Mouse (Mus musculus): ENCODE results near the gene Lasp1. TPM values are rescaled to one million over a fixed set of nuclear protein-coding genes. Genes with fewer than 3 reads are reported as not detected.

Lasp1 gene
- total and polyA plus RNA-seq, 3 experiments, result 28.2 to 31.6 (median 31.1) TPM

DNA sequence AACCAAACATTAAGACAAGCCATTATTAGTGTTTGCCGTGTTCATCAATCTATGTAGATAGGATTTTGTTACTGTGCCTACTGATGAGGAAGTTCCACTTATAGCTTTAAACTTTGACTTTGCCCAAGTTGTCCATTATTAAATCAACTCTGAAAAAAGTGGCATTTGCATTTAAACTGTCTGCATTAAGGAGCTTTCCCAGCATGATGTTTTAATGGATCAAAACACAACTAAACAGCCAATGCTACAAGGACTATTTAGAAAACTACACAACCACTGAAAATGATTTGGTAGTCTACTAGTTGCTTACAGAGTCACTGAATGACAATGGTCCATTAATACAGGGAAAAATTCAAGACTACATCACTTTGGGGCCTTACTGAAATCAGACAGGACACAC is 19.9 kb upstream of the Lasp1 start:
- WGBS, result 81% methylated on average over 1 of the region's 1 CpGs
- Histone ChIP-seq H3K27me3 (ENCODE audit: control insufficient read depth, insufficient read depth, low read length) (no peaks in the 10 kb centered on the region), H3K4me3 (no peak overlapping the region), H3K79me2 (replicated peaks; ENCODE audit: control insufficient read depth, insufficient read depth, low read length) (0 out of 2 replicates have a peak, but pooled peaks cover 2% of the 10 kb centered on the region), H3K36me3 (ENCODE audit: control insufficient read depth, insufficient read depth, low read length) (peaks cover 27% of the 10 kb centered on the region), H3K4me1 (ENCODE audit: control insufficient read depth, insufficient read depth, low read length) (peaks cover 9% of the 10 kb centered on the region), H3K27ac (no peak overlapping the region), H3K9ac (ENCODE audit: low read depth, low read length) (no peak overlapping the region)
- TF ChIP-seq EP300 (IDR thresholded peaks at IDR 0.05; ENCODE audit: insufficient read depth, low read depth, low read length) (no peak), CTCF (IDR thresholded peaks at IDR 0.05) (no peak), POLR2A (IDR thresholded peaks at IDR 0.05; ENCODE audit: insufficient read depth, low read depth, low read length) (no peak)
- intact Hi-C loops (cut with DNase I), result no loop called here
- DNase-seq, result no peak

DNA sequence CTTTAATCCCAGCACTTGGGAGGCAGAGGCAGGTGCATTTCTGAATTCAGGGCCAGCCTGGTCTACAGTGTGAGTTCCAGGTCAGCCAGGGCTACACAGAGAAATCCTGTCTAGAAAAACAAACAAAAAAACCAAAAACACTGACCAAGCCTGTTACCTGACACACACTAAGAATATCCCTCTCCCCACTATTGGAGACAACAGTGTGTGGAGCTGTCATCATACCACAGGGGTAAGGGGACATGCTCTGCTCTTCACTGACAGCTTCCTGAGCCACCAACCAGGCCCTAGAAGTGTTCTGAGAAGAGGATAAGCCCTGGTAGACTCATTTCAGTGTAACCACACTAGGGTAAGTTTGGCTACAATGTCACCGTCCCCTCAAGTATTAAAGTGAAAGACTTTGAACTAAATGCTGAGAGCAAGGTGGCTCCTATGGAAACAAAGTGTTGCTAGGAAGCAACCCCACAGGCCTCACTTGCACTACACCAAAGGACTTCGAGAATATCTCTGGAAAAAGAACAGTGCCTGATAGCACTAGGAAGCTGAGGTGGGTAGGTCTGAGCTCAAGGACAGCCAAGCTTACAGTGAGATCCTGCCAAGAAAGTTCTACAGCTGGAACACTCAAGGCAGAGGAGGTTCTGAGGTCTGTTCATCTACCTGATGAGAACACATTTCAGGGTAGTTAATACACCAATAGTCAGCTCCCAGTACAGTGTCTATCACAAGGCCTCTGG is 18.7 kb upstream of the Lasp1 start:
- no peak for DNase-seq
- Histone ChIP-seq H3K36me3 (ENCODE audit: control insufficient read depth, insufficient read depth, low read length) (peaks cover 27% of the 10 kb centered on the region), H3K9ac (ENCODE audit: low read depth, low read length) (no peak overlapping the region; the same call in 1 of the 2 replicates), H3K27me3 (ENCODE audit: control insufficient read depth, insufficient read depth, low read length) (no peaks in the 10 kb centered on the region), H3K79me2 (replicated peaks; ENCODE audit: control insufficient read depth, insufficient read depth, low read length) (0 out of 2 replicates have a peak, but pooled peaks cover 2% of the 10 kb centered on the region), H3K4me3 (no peak overlapping the region), H3K27ac (no peak overlapping the region), H3K4me1 (ENCODE audit: control insufficient read depth, insufficient read depth, low read length) (peaks cover 9% of the 10 kb centered on the region)
- TF ChIP-seq CTCF (IDR thresholded peaks at IDR 0.05), result no peak
- no peak for TF ChIP-seq EP300 (IDR thresholded peaks at IDR 0.05; ENCODE audit: insufficient read depth, low read depth, low read length)
- TF ChIP-seq POLR2A (IDR thresholded peaks at IDR 0.05; ENCODE audit: insufficient read depth, low read depth, low read length), result no peak
- 40% methylated on average over 2 of the region's 2 CpGs for WGBS
- intact Hi-C loops (cut with DNase I), result loop anchor here (2.0 kb wide), 1 partner anchor 33 kb away; no protein-coding TSS in a partner anchor

DNA sequence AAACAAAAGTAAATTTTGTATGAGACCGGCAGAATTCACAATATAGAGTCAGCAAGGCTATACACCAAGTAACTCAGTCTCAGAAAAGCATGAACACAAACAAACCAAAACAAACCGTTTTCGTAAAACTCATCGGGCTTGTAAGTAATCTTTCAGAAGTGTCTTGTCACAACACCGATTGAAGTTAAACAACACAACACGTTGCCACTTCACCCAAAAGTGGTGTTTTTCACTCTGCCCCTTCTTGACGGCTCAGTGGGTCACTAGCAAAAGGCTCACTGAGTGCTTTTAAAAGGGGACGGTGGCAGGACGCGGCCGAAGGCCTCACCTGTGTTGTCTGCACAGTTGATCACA is 17.3 kb upstream of the Lasp1 start:
- 0 out of 2 replicates have a peak, but pooled peaks cover 2% of the 10 kb centered on the region for H3K79me2 ChIP-seq (replicated peaks; ENCODE audit: control insufficient read depth, insufficient read depth, low read length)
- H3K9ac ChIP-seq (ENCODE audit: low read depth, low read length), result peak overlapping the region; percentile 94
- no peaks in the 10 kb centered on the region for H3K27me3 ChIP-seq (ENCODE audit: control insufficient read depth, insufficient read depth, low read length)
- peaks cover 9% of the 10 kb centered on the region for H3K4me1 ChIP-seq (ENCODE audit: control insufficient read depth, insufficient read depth, low read length)
- peak overlapping the region; percentile 98 for H3K4me3 ChIP-seq
- no peak for TF ChIP-seq EP300 (IDR thresholded peaks at IDR 0.05; ENCODE audit: insufficient read depth, low read depth, low read length)
- no peak for TF ChIP-seq CTCF (IDR thresholded peaks at IDR 0.05)
- no peak for TF ChIP-seq POLR2A (IDR thresholded peaks at IDR 0.05; ENCODE audit: insufficient read depth, low read depth, low read length)
- DNase-seq, result no peak
- peaks cover 27% of the 10 kb centered on the region for H3K36me3 ChIP-seq (ENCODE audit: control insufficient read depth, insufficient read depth, low read length)
- intact Hi-C loops (cut with DNase I), result loop anchor here (2.0 kb wide), 1 partner anchor 35 kb away; no protein-coding TSS in a partner anchor
- H3K27ac ChIP-seq, result peak overlapping the region; percentile 93
- WGBS, result 2% methylated on average over 11 of the region's 11 CpGs

DNA sequence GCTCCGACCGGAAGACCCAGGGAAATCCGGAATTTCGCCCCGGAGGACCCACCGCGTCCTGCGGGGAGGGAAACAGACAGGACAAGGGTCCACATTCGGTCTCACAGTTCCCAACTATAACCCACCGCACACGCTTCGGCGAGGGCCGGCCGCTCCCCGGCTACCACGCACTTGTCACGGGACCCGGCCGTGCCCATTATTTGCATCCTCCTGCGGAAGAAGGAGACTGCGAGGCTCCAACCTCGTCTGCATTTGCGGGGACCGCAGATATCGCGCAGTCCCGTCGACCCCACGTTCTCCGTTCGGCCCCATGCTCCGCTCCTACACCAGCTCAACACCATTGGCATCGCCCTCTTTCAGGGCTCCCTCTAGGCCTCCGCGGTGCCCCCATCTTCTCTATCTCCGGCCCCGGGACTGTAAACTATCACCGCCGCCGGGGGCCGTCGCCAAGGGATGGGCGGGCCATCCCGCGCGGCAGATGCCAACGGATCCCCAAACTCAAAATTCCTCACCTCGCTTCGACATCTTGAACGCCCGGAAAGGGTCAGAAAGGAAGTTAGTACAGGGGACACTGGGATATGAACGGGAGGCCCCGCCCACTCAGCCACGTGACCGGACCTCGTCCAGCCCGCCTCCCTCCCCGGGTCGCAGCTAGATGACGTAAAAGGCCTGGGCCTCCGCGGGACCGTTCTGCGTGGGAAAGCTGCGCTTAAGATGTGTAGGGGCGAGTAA is 16.8 kb upstream of the Lasp1 start, which contains the start of gene Rpl23:
Rpl23 (minus strand) TSS at position 606 of the 732 bp plus-strand sequence.
- H3K36me3 ChIP-seq (ENCODE audit: control insufficient read depth, insufficient read depth, low read length), result peaks cover 27% of the 10 kb centered on the region
- H3K27me3 ChIP-seq (ENCODE audit: control insufficient read depth, insufficient read depth, low read length), result no peaks in the 10 kb centered on the region
- H3K4me1 ChIP-seq (ENCODE audit: control insufficient read depth, insufficient read depth, low read length), result peaks cover 9% of the 10 kb centered on the region
- DNase-seq, result peak; percentile 99
- peak within 1 kb of the TSS; percentile 94 for H3K9ac ChIP-seq (ENCODE audit: low read depth, low read length)
- WGBS, result under 1% methylated on average over 66 of the region's 67 CpGs
- H3K27ac ChIP-seq, result peak within 1 kb of the TSS; percentile 93
- intact Hi-C loops (cut with DNase I), result loop anchor here (1.0 to 2.0 kb wide), 2 partner anchors 16 to 35 kb away; partner anchors contain the start of gene Cwc25
- H3K4me3 ChIP-seq, result peak within 1 kb of the TSS; percentile 98
- TF ChIP-seq POLR2A (IDR thresholded peaks at IDR 0.05; ENCODE audit: insufficient read depth, low read depth, low read length) (peak; percentile 97), EP300 (IDR thresholded peaks at IDR 0.05; ENCODE audit: insufficient read depth, low read depth, low read length) (0 out of 2 replicates have a peak, but pooled peaks have one; percentile 24), CTCF (IDR thresholded peaks at IDR 0.05) (no peak)
- H3K79me2 ChIP-seq (replicated peaks; ENCODE audit: control insufficient read depth, insufficient read depth, low read length), result 0 out of 2 replicates have a peak, but pooled peaks cover 2% of the 10 kb centered on the region

DNA sequence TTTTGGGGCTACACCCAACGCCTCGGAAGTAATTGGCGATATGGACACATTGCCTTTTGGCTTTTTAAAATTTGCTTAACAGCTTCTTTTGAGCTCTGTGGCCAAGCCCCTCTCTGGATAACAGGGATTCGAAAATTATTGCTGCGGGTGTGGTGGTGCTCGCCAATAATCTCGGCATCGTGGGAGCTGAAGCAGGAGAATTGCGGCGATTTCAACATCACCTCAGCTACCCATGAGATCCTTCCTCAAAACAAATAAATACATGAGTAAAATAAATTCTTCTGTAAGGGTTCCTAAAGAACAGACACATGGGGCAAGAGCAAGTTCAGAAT is 16.3 kb upstream of the Lasp1 start:
- peaks cover 27% of the 10 kb centered on the region for H3K36me3 ChIP-seq (ENCODE audit: control insufficient read depth, insufficient read depth, low read length)
- H3K9ac ChIP-seq (ENCODE audit: low read depth, low read length), result peak overlapping the region; percentile 65
- H3K4me3 ChIP-seq, result peak overlapping the region; percentile 98
- no peak for TF ChIP-seq CTCF (IDR thresholded peaks at IDR 0.05)
- peak; percentile 81; the same call in 1 of the 2 replicates for TF ChIP-seq POLR2A (IDR thresholded peaks at IDR 0.05; ENCODE audit: insufficient read depth, low read depth, low read length)
- no peaks in the 10 kb centered on the region for H3K27me3 ChIP-seq (ENCODE audit: control insufficient read depth, insufficient read depth, low read length)
- DNase-seq, result no peak
- intact Hi-C loops (cut with DNase I), result loop anchor here (1.0 kb wide), 1 partner anchor 16 kb away; the partner anchor contains the start of gene Cwc25
- H3K79me2 ChIP-seq (replicated peaks; ENCODE audit: control insufficient read depth, insufficient read depth, low read length), result 0 out of 2 replicates have a peak, but pooled peaks cover 2% of the 10 kb centered on the region
- 0% methylated on average over 10 of the region's 10 CpGs for WGBS
- peak overlapping the region; percentile 93 for H3K27ac ChIP-seq
- peaks cover 9% of the 10 kb centered on the region for H3K4me1 ChIP-seq (ENCODE audit: control insufficient read depth, insufficient read depth, low read length)
